Mouse (Mus musculus) cerebellum, adult (tissue): ENCODE results near the gene Jrkl.

ENCODE experiments used
- ATAC-seq: cut with Nextera tagmentation; 2 replicates; pipeline ENCODE4 v1.9.2; 2017; ENCODE audit warnings: mild to moderate bottlenecking, moderate library complexity, mixed read lengths; ENCODE audit not compliant: insufficient number of reproducible peaks, low FRiP score, low TSS enrichment

Gene Jrkl

GRCm38 (mm10) chr9:13245481-13245880 lies at the start of gene Jrkl:
TSS of gene Jrkl (minus strand) at chr9:13245829.
- peak; percentile 60; the same call in 1 of the 2 replicates for ATAC-seq

GRCm38 (mm10) chr9:13287482-13287881 lies 41.9 kb upstream of the Jrkl start:
- ATAC-seq, result no peak

- ATAC-seq, result no peak
Observed at GRCm38 (mm10) chr9:13273219-13273618, 27.6 kb upstream of the Jrkl start.

- ATAC-seq, result no peak
Observed at GRCm38 (mm10) chr9:13260980-13261379, 15.4 kb upstream of the Jrkl start.

- no peak for ATAC-seq
Observed at GRCm38 (mm10) chr9:13258173-13258572, 12.5 kb upstream of the Jrkl start.

GRCm38 (mm10) chr9:13256726-13257125 lies 11.1 kb upstream of the Jrkl start:
- ATAC-seq, result no peak

- no peak for ATAC-seq
Observed at GRCm38 (mm10) chr9:13251251-13251650, 5.6 kb upstream of the Jrkl start.

GRCm38 (mm10) chr9:13248104-13248503 lies 2.5 kb upstream of the Jrkl start:
- no peak for ATAC-seq

GRCm38 (mm10) chr9:13246815-13247638 lies 1.4 kb upstream of the Jrkl start, which contains the start of gene Ccdc82:
TSS of gene Ccdc82 (plus strand) at chr9:13246955.
- peak; percentile 96 for ATAC-seq

- no peak for ATAC-seq
Observed at GRCm38 (mm10) chr9:13242321-13242720, 3.3 kb downstream of the Jrkl start.

- ATAC-seq, result no peak
Observed at GRCm38 (mm10) chr9:13231545-13232216, 13.9 kb downstream of the Jrkl start.

- no peak for ATAC-seq
Observed at GRCm38 (mm10) chr9:13230553-13230952, 15.1 kb downstream of the Jrkl start.

- no peak for ATAC-seq
Observed at GRCm38 (mm10) chr9:13225872-13226271, 19.8 kb downstream of the Jrkl start.

GRCm38 (mm10) chr9:13206369-13206768 lies 39.3 kb downstream of the Jrkl start:
- ATAC-seq, result no peak

GRCm38 (mm10) chr9:13203681-13204080 lies 41.9 kb downstream of the Jrkl start:
- no peak for ATAC-seq

- ATAC-seq, result no peak
Observed at GRCm38 (mm10) chr9:13203109-13203508, 42.5 kb downstream of the Jrkl start.

GRCm38 (mm10) chr9:13200079-13200478 lies 45.5 kb downstream of the Jrkl start:
- ATAC-seq, result no peak

- ATAC-seq, result no peak
Observed at GRCm38 (mm10) chr9:13195762-13196161, 49.9 kb downstream of the Jrkl start.

GRCm38 (mm10) chr9:13195268-13195667 lies 50.4 kb downstream of the Jrkl start:
- ATAC-seq, result no peak

- no peak for ATAC-seq
Observed at GRCm38 (mm10) chr9:13194619-13195018, 51.0 kb downstream of the Jrkl start.
